9 mouse cellular contexts compared by ENCODE assay signal in genomic region chr14:120406820-120407219, GRCm38 (mm10).
DNase-seq lines count a peak whose midpoint lies in the region; ATAC-seq lines count a peak whose summit lies in the region.
"Had no signal": no experiment of that assay in that cellular context is flagged by ENCODE, and none has a peak within 500 bp of the region (broad histone marks: within the 10 kb centered on the region; RNA-seq: fewer than 3 reads in every experiment).

No protein-coding gene starts in this region.

- DNase-seq in urinary bladder, postnatal 14 days (ENCODE audit: low spot score) = peak; percentile 77
- no peak for DNase-seq in urinary bladder, postnatal 10 days (ENCODE audit: low spot score)
- DNase-seq in kidney, adult 9 months = peak; percentile 77
- peak; percentile 91 for DNase-seq in lung, postnatal 36 days
- peak; percentile 56 to 69 for DNase-seq in urinary bladder, postnatal 36 days (ENCODE audit: low spot score in 2 of 2)
- no peak for DNase-seq in left cerebral cortex, adult 9 months (ENCODE audit: low spot score in 2 of 2)
- DNase-seq in right cerebral cortex, adult 18-20 months = no peak

- no peak overlapping the region for H3K9ac ChIP-seq in neural tube, embryonic 15.5 days (replicated peaks)
- H3K9ac ChIP-seq: liver, embryonic 14.5 days had no signal

- 81% methylated on average over 8 of the region's 8 CpGs for WGBS in neural tube, embryonic 15.5 days

- no peak overlapping the region for H3K27ac ChIP-seq in neural tube, embryonic 15.5 days (replicated peaks)
- H3K27ac ChIP-seq: liver, embryonic 14.5 days had no signal

- ATAC-seq in neural tube, embryonic 15.5 days (ENCODE audit: low FRiP score) = no peak

- H3K27me3 ChIP-seq in neural tube, embryonic 15.5 days (replicated peaks) = no peaks in the 10 kb centered on the region

- H3K36me3 ChIP-seq in neural tube, embryonic 15.5 days = no peaks in the 10 kb centered on the region; the same call in 1 of the 2 replicates

- H3K4me3 ChIP-seq in neural tube, embryonic 15.5 days (replicated peaks) = no peak overlapping the region

- H3K4me1 ChIP-seq in neural tube, embryonic 15.5 days = peaks cover 3% of the 10 kb centered on the region; the same call in 1 of the 2 replicates

- no peaks in the 10 kb centered on the region for H3K9me3 ChIP-seq in neural tube, embryonic 15.5 days (replicated peaks)

- no peak overlapping the region for H3K4me2 ChIP-seq in neural tube, embryonic 15.5 days

Comparison
In these comparisons a context has a peak if more than half of its experiments do, and no peak if none do; other contexts are left out.
1. DNase-seq: peak in urinary bladder, postnatal 14 days (single experiment), kidney, adult 9 months (single experiment), lung, postnatal 36 days (single experiment) and urinary bladder, postnatal 36 days (2 of 2); none in urinary bladder, postnatal 10 days (single experiment), left cerebral cortex, adult 9 months (0 of 2) and right cerebral cortex, adult 18-20 months (single experiment).